Mouse (Mus musculus): ENCODE data around the gene Jakmip3. TPM values are rescaled to one million over a fixed set of nuclear protein-coding genes. Genes with fewer than 3 reads are reported as not detected.

Gene Jakmip3
- polyA plus RNA-seq, 1 experiment, result not detected

DNA sequence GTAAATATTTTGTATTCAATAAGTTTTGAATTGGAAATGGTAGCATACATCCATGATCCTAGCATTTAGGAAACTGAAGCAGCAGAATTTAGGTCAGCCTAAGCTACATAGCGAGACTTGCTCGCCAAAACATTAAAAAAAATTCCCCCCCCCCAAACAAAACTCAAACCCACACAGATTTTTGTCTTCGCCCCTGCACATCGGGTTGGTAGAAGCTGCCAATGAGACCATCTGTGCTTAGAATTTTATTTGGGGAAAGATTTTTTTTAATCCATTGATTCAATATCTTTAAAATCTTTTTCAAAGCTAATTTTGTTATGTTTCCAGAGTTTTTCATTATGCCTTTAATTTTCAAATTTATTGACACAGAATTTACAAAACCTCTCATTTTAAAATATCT, 12.1 kb upstream of the Jakmip3 start:
- TF ChIP-seq GATA1 (IDR thresholded peaks at IDR 0.05; ENCODE audit: low read length), result no peak

GRCm38 (mm10) chr7:138934523-138934922, 6.0 kb upstream of the Jakmip3 start:
- no peak for TF ChIP-seq GATA1 (IDR thresholded peaks at IDR 0.05; ENCODE audit: low read length)

DNA sequence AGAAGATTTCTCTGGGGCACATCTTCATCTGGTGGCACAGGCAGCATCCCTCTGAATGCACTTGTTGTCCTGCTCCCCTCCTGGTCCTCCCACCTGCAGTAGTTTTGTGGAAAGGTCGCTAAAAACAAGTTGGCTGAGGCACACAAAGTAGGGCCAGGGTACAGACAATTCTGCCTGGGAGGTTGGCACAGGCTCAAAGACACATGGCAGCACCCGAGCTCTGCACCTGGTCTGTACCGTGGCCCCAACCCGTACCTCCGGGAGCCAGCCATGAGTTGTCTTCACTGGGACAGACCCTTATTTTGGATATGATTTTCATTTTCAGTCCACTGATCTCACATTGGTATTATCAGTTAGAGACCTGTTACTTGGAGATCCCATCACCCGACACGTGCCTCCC, 1.5 kb upstream of the Jakmip3 start:
- TF ChIP-seq GATA1 (IDR thresholded peaks at IDR 0.05; ENCODE audit: low read length), result no peak

DNA sequence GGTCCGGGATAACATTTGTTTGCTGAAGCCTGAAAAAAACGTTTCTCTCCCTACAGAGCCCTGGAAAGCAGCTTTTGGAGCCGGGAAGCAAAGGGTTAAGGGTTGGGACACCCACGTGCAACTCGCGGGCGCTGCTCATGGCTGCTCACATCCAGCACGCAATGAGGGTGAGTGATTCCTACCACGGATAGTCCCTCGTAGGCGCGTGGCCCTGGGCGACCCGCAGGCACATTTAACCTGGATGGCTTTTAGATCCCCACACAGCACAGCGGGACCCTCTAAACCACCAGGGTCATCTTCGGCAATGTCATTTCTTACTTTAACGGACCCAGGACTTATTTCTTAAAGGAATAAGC, 296 bp upstream of the Jakmip3 start:
- no peak for TF ChIP-seq GATA1 (IDR thresholded peaks at IDR 0.05; ENCODE audit: low read length)

DNA sequence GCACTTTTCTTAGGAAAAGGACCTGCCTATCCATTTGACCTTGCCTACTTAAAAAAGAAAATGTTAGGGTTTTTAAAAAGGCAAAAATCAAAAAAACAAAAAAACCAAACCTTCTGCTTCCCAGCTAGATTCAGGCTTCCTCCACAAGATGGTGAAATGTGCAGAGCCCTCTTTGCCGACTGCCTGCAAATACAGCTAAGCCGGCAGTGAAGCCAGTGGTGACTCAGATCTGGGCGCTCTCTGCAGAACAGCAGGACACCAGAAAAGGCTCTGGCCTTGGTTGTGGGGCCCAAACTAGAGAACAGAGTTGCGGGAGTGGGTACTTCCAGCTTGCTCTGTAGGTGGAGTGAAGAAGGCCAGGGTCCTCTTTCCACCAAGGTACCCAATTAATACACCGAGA, 1.0 kb downstream of the Jakmip3 start:
- no peak for TF ChIP-seq GATA1 (IDR thresholded peaks at IDR 0.05; ENCODE audit: low read length)

DNA sequence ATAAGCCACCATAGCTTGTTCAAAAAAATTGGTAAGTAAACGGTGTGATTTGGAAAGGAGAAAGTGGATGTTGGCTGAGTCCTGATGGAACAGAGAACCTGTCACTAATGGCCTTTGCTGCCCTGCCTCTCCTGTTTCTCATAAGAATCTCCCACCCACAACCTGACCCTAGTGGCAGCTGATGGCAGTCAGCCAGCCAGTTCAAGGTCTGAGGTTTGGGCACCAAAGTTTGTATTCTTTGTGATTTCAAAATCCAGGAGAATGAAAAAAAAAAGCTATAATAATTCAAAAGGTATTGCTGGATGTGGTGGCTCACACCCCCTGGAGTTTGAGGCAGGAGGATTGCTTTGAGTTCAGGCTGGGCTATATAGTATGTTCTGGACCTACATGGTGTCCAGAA, 1.8 kb downstream of the Jakmip3 start:
- no peak for TF ChIP-seq GATA1 (IDR thresholded peaks at IDR 0.05; ENCODE audit: low read length)

DNA sequence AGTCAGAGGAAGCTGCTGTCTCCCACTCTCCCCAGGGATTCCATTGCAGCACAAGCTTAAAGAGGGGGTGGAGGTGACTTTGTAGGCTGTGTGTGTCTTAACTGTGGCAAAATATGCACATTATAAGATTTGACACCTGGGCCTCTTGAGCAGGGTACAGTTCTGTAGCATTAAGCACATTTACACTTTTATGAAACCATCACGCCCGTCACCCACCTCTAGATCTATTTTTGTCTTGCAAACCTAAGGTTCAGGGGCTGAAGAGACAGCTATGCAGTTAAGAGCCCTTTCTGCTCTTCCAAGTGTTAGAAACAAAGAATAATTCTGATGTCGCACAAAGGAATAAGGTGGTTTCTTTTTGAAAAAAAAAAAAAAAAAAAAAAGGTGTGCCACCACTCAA, 5.1 kb downstream of the Jakmip3 start:
- no peak for TF ChIP-seq GATA1 (IDR thresholded peaks at IDR 0.05; ENCODE audit: low read length)

DNA sequence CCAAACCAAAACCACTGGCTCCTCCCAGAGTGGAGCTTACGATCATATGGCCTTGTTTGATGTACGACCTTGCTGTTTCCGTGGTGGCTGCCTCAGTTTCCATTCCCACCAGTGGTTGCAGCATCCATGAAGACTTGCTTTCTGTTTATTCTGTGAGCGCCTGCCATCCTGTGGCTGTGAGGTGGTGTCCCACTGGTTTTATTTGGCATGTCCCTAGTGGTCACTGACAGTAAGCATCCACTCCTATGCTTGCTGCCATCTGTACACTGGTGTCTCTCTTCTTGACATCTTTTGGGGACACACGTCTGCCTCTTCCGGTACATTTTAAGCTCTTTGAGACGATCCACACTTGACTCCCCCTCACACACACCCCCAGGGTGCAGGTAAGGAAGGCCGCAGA, 7.2 kb downstream of the Jakmip3 start:
- TF ChIP-seq GATA1 (IDR thresholded peaks at IDR 0.05; ENCODE audit: low read length), result no peak

- no peak for TF ChIP-seq GATA1 (IDR thresholded peaks at IDR 0.05; ENCODE audit: low read length)
These were observed 7.8 kb downstream of the Jakmip3 start for GRCm38 (mm10) chr7:138948309-138948708.

GRCm38 (mm10) chr7:138955787-138956186, 15.3 kb downstream of the Jakmip3 start:
- no peak for TF ChIP-seq GATA1 (IDR thresholded peaks at IDR 0.05; ENCODE audit: low read length)

GRCm38 (mm10) chr7:138957106-138957505, 16.6 kb downstream of the Jakmip3 start:
- no peak for TF ChIP-seq GATA1 (IDR thresholded peaks at IDR 0.05; ENCODE audit: low read length)

DNA sequence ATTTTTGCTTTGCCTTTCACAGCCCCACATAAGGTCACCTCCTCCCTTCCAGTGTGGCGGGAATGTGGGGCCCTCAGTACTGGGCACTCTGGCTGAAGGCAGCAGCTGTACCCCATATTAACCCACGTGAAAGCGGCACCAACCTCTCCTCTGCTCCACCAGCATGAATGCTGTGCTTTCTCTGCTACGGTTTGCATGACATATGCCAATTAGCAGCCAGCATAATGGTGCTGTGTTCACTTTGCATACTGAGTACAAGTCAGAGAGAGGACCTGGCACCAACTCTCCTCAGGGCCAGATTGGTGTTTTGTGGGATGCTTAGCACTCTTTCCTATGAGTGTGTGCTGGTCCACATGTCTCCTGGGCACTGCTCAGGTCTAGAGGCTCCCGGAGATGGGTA, 19.2 kb downstream of the Jakmip3 start:
- TF ChIP-seq GATA1 (IDR thresholded peaks at IDR 0.05; ENCODE audit: low read length), result no peak

DNA sequence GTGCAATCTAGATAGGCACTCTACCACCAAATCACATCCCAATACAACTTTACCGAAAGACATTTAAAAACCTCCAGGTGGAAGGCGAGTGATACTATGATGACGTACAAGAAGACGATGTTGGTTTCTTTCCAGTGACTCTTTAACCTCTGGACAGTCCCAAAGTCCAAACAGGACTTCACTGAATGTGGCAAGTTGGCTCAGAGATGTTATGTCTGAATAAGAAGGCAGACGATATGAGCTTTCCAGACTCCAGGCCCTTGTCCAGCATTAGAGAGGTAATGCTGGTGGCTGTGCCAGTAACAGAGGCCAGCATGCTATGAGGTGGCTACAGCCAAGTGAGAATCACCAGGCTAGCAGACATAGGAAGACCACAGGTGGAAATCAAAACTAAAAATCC, 23.2 kb downstream of the Jakmip3 start:
- no peak for TF ChIP-seq GATA1 (IDR thresholded peaks at IDR 0.05; ENCODE audit: low read length)

DNA sequence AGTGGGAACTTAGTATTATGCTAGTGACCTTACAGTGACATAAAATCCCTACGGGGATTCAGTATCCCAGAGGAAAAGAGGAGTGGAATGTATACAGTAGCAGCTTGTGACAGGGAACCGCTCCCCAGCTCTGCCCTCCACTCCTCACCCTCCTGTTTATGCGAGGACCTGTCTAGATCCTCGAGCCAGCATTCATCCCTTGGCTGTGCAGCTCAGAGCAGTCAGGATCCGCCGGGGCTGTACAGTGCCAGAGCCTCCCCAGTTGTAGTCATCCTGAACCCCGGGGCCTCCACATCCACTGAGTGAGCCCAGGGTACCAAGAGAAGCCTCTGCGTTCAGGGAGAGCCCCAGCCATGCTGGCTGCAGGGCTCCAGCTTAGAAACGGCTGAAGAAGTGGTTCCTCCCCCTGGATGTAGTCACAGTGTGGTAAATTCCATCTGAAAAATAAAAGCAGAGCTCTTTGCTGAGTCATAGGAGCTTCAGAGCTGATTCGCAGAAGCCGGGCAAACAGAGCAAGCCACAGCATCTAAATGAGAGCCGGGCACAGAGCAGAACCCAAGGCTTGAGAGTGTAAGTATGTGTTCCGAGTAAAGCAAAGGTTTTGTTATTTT, 27.6 kb downstream of the Jakmip3 start:
- no peak for TF ChIP-seq GATA1 (IDR thresholded peaks at IDR 0.05; ENCODE audit: low read length)

- TF ChIP-seq GATA1 (IDR thresholded peaks at IDR 0.05; ENCODE audit: low read length), result no peak
These were observed 37.0 kb downstream of the Jakmip3 start for GRCm38 (mm10) chr7:138977510-138977909.

DNA sequence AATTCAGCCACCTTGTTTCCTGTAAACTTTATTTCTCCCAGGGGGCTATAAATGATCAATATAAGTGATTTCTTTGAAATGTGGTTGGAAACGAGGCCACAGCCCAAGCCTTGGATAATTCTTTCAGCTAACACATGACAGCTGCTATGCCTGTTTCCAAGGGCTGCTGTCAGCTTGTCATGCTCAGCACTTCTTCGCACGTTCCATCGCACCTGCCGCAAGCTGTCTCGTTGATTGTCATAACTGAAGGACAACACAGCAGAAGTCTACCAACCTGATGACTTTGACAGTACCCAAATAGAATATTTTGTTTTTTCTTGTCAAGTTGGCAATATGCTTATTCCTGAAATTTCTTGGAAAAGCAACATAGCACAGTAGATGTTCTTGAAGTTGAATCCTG, 44.0 kb downstream of the Jakmip3 start:
- TF ChIP-seq GATA1 (IDR thresholded peaks at IDR 0.05; ENCODE audit: low read length), result no peak

- no peak for TF ChIP-seq GATA1 (IDR thresholded peaks at IDR 0.05; ENCODE audit: low read length)
These were observed 48.6 kb downstream of the Jakmip3 start for GRCm38 (mm10) chr7:138989156-138989555.

- no peak for TF ChIP-seq GATA1 (IDR thresholded peaks at IDR 0.05; ENCODE audit: low read length)
These were observed 62.2 kb downstream of the Jakmip3 start for GRCm38 (mm10) chr7:139002692-139003091.
